Mouse (Mus musculus): ENCODE results near the gene Dscaml1.

Dscaml1 gene

GRCm38 (mm10) chr9:45570346-45570745 lies 143.9 kb downstream of the Dscaml1 start:
- DNase-seq (ENCODE audit: low spot score), result no peak

- DNase-seq (ENCODE audit: low spot score), result no peak
Measured at GRCm38 (mm10) chr9:45572787-45573492, 146.5 kb downstream of the Dscaml1 start.

GRCm38 (mm10) chr9:45573493-45573815 lies 147.0 kb downstream of the Dscaml1 start:
- DNase-seq (ENCODE audit: low spot score), result no peak

GRCm38 (mm10) chr9:45574021-45574420 lies 147.6 kb downstream of the Dscaml1 start:
- no peak for DNase-seq (ENCODE audit: low spot score)

GRCm38 (mm10) chr9:45580069-45580795 lies 153.8 kb downstream of the Dscaml1 start:
- DNase-seq (ENCODE audit: low spot score), result no peak

- no peak for DNase-seq (ENCODE audit: low spot score)
Measured at GRCm38 (mm10) chr9:45586475-45586874, 160.0 kb downstream of the Dscaml1 start.

- peak; percentile 47 for DNase-seq (ENCODE audit: low spot score)
Measured at GRCm38 (mm10) chr9:45587704-45588103, 161.3 kb downstream of the Dscaml1 start.

- DNase-seq (ENCODE audit: low spot score), result peak; percentile 71
Measured at GRCm38 (mm10) chr9:45589867-45590266, 163.4 kb downstream of the Dscaml1 start.

GRCm38 (mm10) chr9:45591061-45591460 lies 164.6 kb downstream of the Dscaml1 start:
- no peak for DNase-seq (ENCODE audit: low spot score)

- DNase-seq (ENCODE audit: low spot score), result peak; percentile 80
Measured at GRCm38 (mm10) chr9:45592374-45592773, 165.9 kb downstream of the Dscaml1 start.

- peak; percentile 56 for DNase-seq (ENCODE audit: low spot score)
Measured at GRCm38 (mm10) chr9:45598117-45598516, 171.7 kb downstream of the Dscaml1 start.

- no peak for DNase-seq (ENCODE audit: low spot score)
Measured at GRCm38 (mm10) chr9:45599377-45599776, 172.9 kb downstream of the Dscaml1 start.

- no peak for DNase-seq (ENCODE audit: low spot score)
Measured at GRCm38 (mm10) chr9:45607337-45607736, 180.9 kb downstream of the Dscaml1 start.

- peak; percentile 62 for DNase-seq (ENCODE audit: low spot score)
Measured at GRCm38 (mm10) chr9:45608097-45609031, 181.9 kb downstream of the Dscaml1 start.

GRCm38 (mm10) chr9:45610336-45611060 lies 184.1 kb downstream of the Dscaml1 start:
- no peak for DNase-seq (ENCODE audit: low spot score)

- no peak for DNase-seq (ENCODE audit: low spot score)
Measured at GRCm38 (mm10) chr9:45614616-45615015, 188.2 kb downstream of the Dscaml1 start.

GRCm38 (mm10) chr9:45617889-45618288 lies 191.5 kb downstream of the Dscaml1 start:
- DNase-seq (ENCODE audit: low spot score), result no peak

GRCm38 (mm10) chr9:45618443-45618842 lies 192.0 kb downstream of the Dscaml1 start:
- DNase-seq (ENCODE audit: low spot score), result no peak

- peak; percentile 30 for DNase-seq (ENCODE audit: low spot score)
Measured at GRCm38 (mm10) chr9:45620049-45620448, 193.6 kb downstream of the Dscaml1 start.

- DNase-seq (ENCODE audit: low spot score), result no peak
Measured at GRCm38 (mm10) chr9:45620920-45621319, 194.5 kb downstream of the Dscaml1 start.

GRCm38 (mm10) chr9:45625889-45626446 lies 199.5 kb downstream of the Dscaml1 start:
- no peak for DNase-seq (ENCODE audit: low spot score)

Data from layer of hippocampus, adult 11-12 months (tissue).